Mouse (Mus musculus): Measurements from ENCODE around the gene Dus1l. TPM values are rescaled to one million over a fixed set of nuclear protein-coding genes. Genes with fewer than 3 reads are reported as not detected.

Dus1l gene
- total and polyA plus RNA-seq, 3 experiments: 98.7 to 155 (median 120) TPM

DNA sequence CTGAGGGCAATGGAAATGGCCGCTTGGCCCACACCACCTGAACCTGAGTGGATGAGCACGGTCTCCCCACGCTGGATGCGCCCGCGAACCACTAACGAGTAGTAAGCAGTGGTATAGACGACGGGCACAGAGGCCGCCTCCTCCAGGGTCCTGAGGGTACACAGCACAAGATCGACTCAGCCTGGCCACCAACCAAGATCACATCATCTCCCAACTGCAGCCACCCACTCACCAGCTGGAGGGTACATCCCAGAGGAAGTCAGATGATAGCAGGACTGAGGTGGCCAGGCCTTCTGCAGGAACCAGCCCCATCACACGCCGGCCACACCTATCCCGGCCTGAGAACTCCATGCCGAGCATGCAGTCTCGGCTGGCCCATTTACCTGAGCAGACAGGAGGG lies 15.9 kb upstream of the Dus1l start:
- in situ Hi-C loops (cut with MboI; ENCODE audit: low pct_ligation_motif_present, low pct_unique_long_range_greater_than_20kb, low sequenced_read_pairs) (no loop called here), dilution Hi-C loops (cut with MboI; ENCODE audit: extremely low pct_ligation_motif_present, extremely low pct_unique_long_range_greater_than_20kb, low sequenced_read_pairs) (no loop called here)
- H3K4me3 ChIP-seq (replicated peaks in 1 of 3; ENCODE audit: low read depth in 2 of 3, low read length in 2 of 3, poor library complexity in 1 of 3): no peak overlapping the region
- TF ChIP-seq TBP (conservative IDR thresholded peaks at IDR 0.05; ENCODE audit: low read depth, low read length): no peak
- no peak for TF ChIP-seq MXI1 (IDR thresholded peaks at IDR 0.05; ENCODE audit: low read depth, low read length)
- no peak for TF ChIP-seq MAFK (IDR thresholded peaks at IDR 0.05; ENCODE audit: insufficient replicate concordance, low read length)
- no peak for TF ChIP-seq NELFE (IDR thresholded peaks at IDR 0.05; ENCODE audit: low read depth, low read length)
- no peak for TF ChIP-seq RCOR1 (conservative IDR thresholded peaks at IDR 0.05; ENCODE audit: low read depth, low read length)
- no peak for TF ChIP-seq EP300 (IDR thresholded peaks at IDR 0.05; ENCODE audit: low read length)
- no peak for TF ChIP-seq USF2 (conservative IDR thresholded peaks at IDR 0.05; ENCODE audit: low read depth, low read length)
- no peak for TF ChIP-seq JUN (IDR thresholded peaks at IDR 0.05; ENCODE audit: insufficient read depth, low read depth, low read length)
- no peak for TF ChIP-seq GABPA (IDR thresholded peaks at IDR 0.05; ENCODE audit: insufficient replicate concordance, low read depth, low read length)
- no peak for TF ChIP-seq MYC (IDR thresholded peaks at IDR 0.05; ENCODE audit: low read depth, low read length)
- TF ChIP-seq ZNF384 (IDR thresholded peaks at IDR 0.05; ENCODE audit: low read depth, low read length): no peak
- no peak for TF ChIP-seq KAT2A (IDR thresholded peaks at IDR 0.05; ENCODE audit: insufficient replicate concordance, low read length)
- TF ChIP-seq HCFC1 (IDR thresholded peaks at IDR 0.05; ENCODE audit: low read depth, low read length): no peak
- TF ChIP-seq SIN3A (IDR thresholded peaks at IDR 0.05; ENCODE audit: low read length): no peak
- TF ChIP-seq MAX (IDR thresholded peaks at IDR 0.05; ENCODE audit: low read length): no peak
- no peak for TF ChIP-seq CHD2 (IDR thresholded peaks at IDR 0.05; ENCODE audit: low read length)
- H3K4me2 ChIP-seq (ENCODE audit: insufficient read depth, low read depth, poor library complexity, severe bottlenecking): no peak overlapping the region
- DNase-seq (ENCODE audit: extremely low read depth): no peak
- no peaks in the 10 kb centered on the region for H3K4me1 ChIP-seq (ENCODE audit: control insufficient read depth in 1 of 2, insufficient read depth in 2 of 2)
- no peaks in the 10 kb centered on the region for H3K9me3 ChIP-seq (replicated peaks; ENCODE audit: low read length)
- no peak overlapping the region for H3K9ac ChIP-seq (ENCODE audit: insufficient read depth, low read depth)
- peaks cover 100% of the 10 kb centered on the region in 2 experiments for H3K36me3 ChIP-seq (replicated peaks in 1 of 2; ENCODE audit: control insufficient read depth in 1 of 2, insufficient read depth in 1 of 2, low read length in 1 of 2)
- H3K79me2 ChIP-seq (replicated peaks; ENCODE audit: control insufficient read depth, extremely low read depth, insufficient read depth, poor library complexity, severe bottlenecking): no peaks in the 10 kb centered on the region
- no peak overlapping the region for H3K27ac ChIP-seq (ENCODE audit: insufficient read depth, low read depth)
- H3K27me3 ChIP-seq (replicated peaks): no peaks in the 10 kb centered on the region

DNA sequence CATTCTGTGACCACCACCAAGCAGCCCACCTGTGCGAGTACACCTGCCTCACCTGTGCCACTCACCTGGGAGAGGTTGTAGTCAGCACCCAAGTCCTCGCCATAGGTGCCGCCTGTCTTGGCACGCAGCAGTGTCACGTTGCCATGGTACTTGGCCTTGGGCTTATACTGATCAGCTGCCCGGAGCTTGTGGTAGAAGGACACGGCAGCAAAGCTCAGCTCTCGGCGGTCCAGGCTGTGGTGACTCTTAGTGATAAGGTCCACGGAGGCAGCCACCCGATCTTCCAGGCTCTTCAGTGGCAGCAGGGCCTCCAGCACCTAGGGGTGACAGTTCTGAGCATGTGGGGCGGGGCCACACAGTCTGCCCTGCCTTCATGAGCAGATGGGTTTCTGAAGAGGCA lies 11.8 kb upstream of the Dus1l start:
- no peak overlapping the region for H3K27ac ChIP-seq (ENCODE audit: insufficient read depth, low read depth)
- in situ Hi-C loops (cut with MboI; ENCODE audit: low pct_ligation_motif_present, low pct_unique_long_range_greater_than_20kb, low sequenced_read_pairs) (no loop called here), dilution Hi-C loops (cut with MboI; ENCODE audit: extremely low pct_ligation_motif_present, extremely low pct_unique_long_range_greater_than_20kb, low sequenced_read_pairs) (no loop called here)
- no peak for DNase-seq (ENCODE audit: extremely low read depth)
- no peaks in the 10 kb centered on the region for H3K27me3 ChIP-seq (replicated peaks)
- no peaks in the 10 kb centered on the region for H3K4me1 ChIP-seq (ENCODE audit: control insufficient read depth in 1 of 2, insufficient read depth in 2 of 2)
- H3K4me2 ChIP-seq (ENCODE audit: insufficient read depth, low read depth, poor library complexity, severe bottlenecking): no peak overlapping the region
- H3K9me3 ChIP-seq (replicated peaks; ENCODE audit: low read length): no peaks in the 10 kb centered on the region
- H3K36me3 ChIP-seq (replicated peaks in 1 of 2; ENCODE audit: control insufficient read depth in 1 of 2, insufficient read depth in 1 of 2, low read length in 1 of 2): peaks cover 69 to 84% of the 10 kb centered on the region in 2 experiments
- TF ChIP-seq ZNF384 (IDR thresholded peaks at IDR 0.05; ENCODE audit: low read depth, low read length): no peak
- H3K79me2 ChIP-seq (replicated peaks; ENCODE audit: control insufficient read depth, extremely low read depth, insufficient read depth, poor library complexity, severe bottlenecking): no peaks in the 10 kb centered on the region
- no peak overlapping the region for H3K9ac ChIP-seq (ENCODE audit: insufficient read depth, low read depth)
- H3K4me3 ChIP-seq (replicated peaks in 1 of 3; ENCODE audit: low read depth in 2 of 3, low read length in 2 of 3, poor library complexity in 1 of 3): no peak overlapping the region
